Mouse (Mus musculus): Measurements from ENCODE around the gene Dusp16.

DNA sequence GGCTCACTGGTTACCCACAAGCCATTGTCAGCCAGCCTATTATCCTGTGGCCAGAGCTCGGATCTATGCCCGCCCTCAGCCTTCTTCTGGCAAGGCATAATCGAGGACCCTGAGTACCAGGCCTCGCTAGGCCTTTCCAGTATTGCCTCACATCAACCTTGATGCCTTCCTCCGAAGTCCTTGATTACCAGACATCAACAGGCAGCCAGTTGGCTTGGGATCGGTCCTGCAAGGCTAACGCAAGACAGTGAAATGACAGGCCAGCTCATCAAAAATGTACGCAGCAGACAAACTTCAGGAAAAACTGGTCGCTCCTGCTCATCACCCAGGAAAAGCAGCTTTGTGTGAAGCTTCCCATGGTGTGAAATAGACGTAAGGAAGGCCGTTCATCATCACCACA lies 15.4 kb upstream of the Dusp16 start:
- no peak for TF ChIP-seq POLR2A (IDR thresholded peaks at IDR 0.05; ENCODE audit: control insufficient read depth, extremely low read depth, insufficient read depth, low read length, poor library complexity)
- TF ChIP-seq CTCF (IDR thresholded peaks at IDR 0.05; ENCODE audit: borderline replicate concordance, control insufficient read depth, extremely low read depth, insufficient read depth, low read length, poor library complexity), result no peak
